Mouse (Mus musculus): ENCODE results near the gene Cited2.
A peak's percentile ranks its signal among the peaks of the same experiment; 100 is the strongest.

The Cited2 gene

GRCm38 (mm10) chr10:17722653-17723410, at the start of gene Cited2:
Cited2 (plus strand) TSS chr10:17723218.
- DNase-seq (ENCODE audit: low spot score in 2 of 2) = peak; percentile 97 to 100

- no peak for DNase-seq (ENCODE audit: low spot score in 2 of 2)
Observed at GRCm38 (mm10) chr10:17674454-17674853, 48.6 kb upstream of the Cited2 start.

- DNase-seq (ENCODE audit: low spot score in 2 of 2) = no peak
Observed at GRCm38 (mm10) chr10:17674869-17675268, 48.1 kb upstream of the Cited2 start.

GRCm38 (mm10) chr10:17676464-17676863, 46.6 kb upstream of the Cited2 start:
- no peak for DNase-seq (ENCODE audit: low spot score in 2 of 2)

GRCm38 (mm10) chr10:17677308-17677707, 45.7 kb upstream of the Cited2 start:
- no peak for DNase-seq (ENCODE audit: low spot score in 2 of 2)

- no peak for DNase-seq (ENCODE audit: low spot score in 2 of 2)
Observed at GRCm38 (mm10) chr10:17680432-17681382, 42.3 kb upstream of the Cited2 start.

- no peak for DNase-seq (ENCODE audit: low spot score in 2 of 2)
Observed at GRCm38 (mm10) chr10:17681386-17681785, 41.6 kb upstream of the Cited2 start.

- DNase-seq (ENCODE audit: low spot score in 2 of 2) = no peak
Observed at GRCm38 (mm10) chr10:17683852-17684428, 39.1 kb upstream of the Cited2 start.

GRCm38 (mm10) chr10:17689806-17690205, 33.2 kb upstream of the Cited2 start:
- no peak for DNase-seq (ENCODE audit: low spot score in 2 of 2)

GRCm38 (mm10) chr10:17691709-17692108, 31.3 kb upstream of the Cited2 start:
- DNase-seq (ENCODE audit: low spot score in 2 of 2) = no peak

GRCm38 (mm10) chr10:17695801-17696200, 27.2 kb upstream of the Cited2 start:
- no peak for DNase-seq (ENCODE audit: low spot score in 2 of 2)

- no peak for DNase-seq (ENCODE audit: low spot score in 2 of 2)
Observed at GRCm38 (mm10) chr10:17697376-17698265, 25.4 kb upstream of the Cited2 start.

- DNase-seq (ENCODE audit: low spot score in 2 of 2) = no peak
Observed at GRCm38 (mm10) chr10:17705466-17705973, 17.5 kb upstream of the Cited2 start.

- no peak for DNase-seq (ENCODE audit: low spot score in 2 of 2)
Observed at GRCm38 (mm10) chr10:17710753-17711152, 12.3 kb upstream of the Cited2 start.

GRCm38 (mm10) chr10:17719009-17719570, 3.9 kb upstream of the Cited2 start:
- no peak for DNase-seq (ENCODE audit: low spot score in 2 of 2)

- no peak for DNase-seq (ENCODE audit: low spot score in 2 of 2)
Observed at GRCm38 (mm10) chr10:17719646-17720045, 3.4 kb upstream of the Cited2 start.

GRCm38 (mm10) chr10:17720891-17721601, 2.0 kb upstream of the Cited2 start:
- DNase-seq (ENCODE audit: low spot score in 2 of 2) = no peak

- DNase-seq (ENCODE audit: low spot score in 2 of 2) = no peak
Observed at GRCm38 (mm10) chr10:17721602-17722121, 1.4 kb upstream of the Cited2 start.

- peak; percentile 94 for DNase-seq (ENCODE audit: low spot score in 2 of 2)
Observed at GRCm38 (mm10) chr10:17722158-17722557, 860 bp upstream of the Cited2 start.

- no peak for DNase-seq (ENCODE audit: low spot score in 2 of 2)
Observed at GRCm38 (mm10) chr10:17723421-17723841, 413 bp downstream of the Cited2 start.
